ENCODE assay signal across 10 mouse cellular contexts in genomic region chr14:16954511-16955443, GRCm38 (mm10).
DNase-seq lines count a peak whose midpoint lies in the region; ATAC-seq lines count a peak whose summit lies in the region.
"Had no signal": no experiment of that assay in that cellular context is flagged by ENCODE, and none has a peak within 500 bp of the region (broad histone marks: within the 10 kb centered on the region; RNA-seq: fewer than 3 reads in every experiment).

No protein-coding gene starts in this region.

- no peaks in the 10 kb centered on the region for H3K27me3 ChIP-seq in hindbrain, embryonic 14.5 days (ENCODE audit: control insufficient read depth, insufficient read depth, low read length)
- H3K27me3 ChIP-seq in hindbrain, embryonic 12.5 days, result no peaks in the 10 kb centered on the region
- no peaks in the 10 kb centered on the region for H3K27me3 ChIP-seq in forebrain, embryonic 15.5 days

- no peaks in the 10 kb centered on the region for H3K36me3 ChIP-seq in hindbrain, embryonic 14.5 days (replicated peaks; ENCODE audit: control insufficient read depth, insufficient read depth)
- no peaks in the 10 kb centered on the region for H3K36me3 ChIP-seq in hindbrain, embryonic 12.5 days
- no peaks in the 10 kb centered on the region for H3K36me3 ChIP-seq in forebrain, embryonic 15.5 days

- H3K4me3 ChIP-seq in hindbrain, embryonic 14.5 days (replicated peaks; ENCODE audit: low read length), result no peak overlapping the region
- H3K4me3 ChIP-seq in hindbrain, embryonic 12.5 days, result no peak overlapping the region
- H3K4me3 ChIP-seq in forebrain, embryonic 15.5 days, result no peak overlapping the region

- peak; percentile 45 for DNase-seq in hindbrain, embryonic 14.5 days (ENCODE audit: low spot score)
- DNase-seq in brain, adult 2 months (ENCODE audit: low read depth, low spot score), result peak; percentile 27
- peak; percentile 68 for DNase-seq in lung, postnatal 36 days
- DNase-seq in gastrocnemius, postnatal 25 days, result no peak
- DNase-seq in spleen, adult 18-20 months, result no peak
- DNase-seq: heart, postnatal 36 days; kidney, postnatal 10 days; thymus, postnatal 14 days had no signal

- no peak overlapping the region for H3K9ac ChIP-seq in hindbrain, embryonic 14.5 days
- H3K9ac ChIP-seq in hindbrain, embryonic 12.5 days, result no peak overlapping the region
- no peak overlapping the region for H3K9ac ChIP-seq in forebrain, embryonic 15.5 days (replicated peaks)

- no peak overlapping the region for H3K27ac ChIP-seq in hindbrain, embryonic 14.5 days
- no peak overlapping the region for H3K27ac ChIP-seq in hindbrain, embryonic 12.5 days
- no peak overlapping the region for H3K27ac ChIP-seq in forebrain, embryonic 15.5 days (replicated peaks)

- 69% methylated on average over 6 of the region's 6 CpGs for WGBS in hindbrain, embryonic 14.5 days
- WGBS in hindbrain, embryonic 12.5 days, result 77% methylated on average over 6 of the region's 6 CpGs
- 33% methylated on average over 6 of the region's 6 CpGs for WGBS in forebrain, embryonic 15.5 days

- H3K9me3 ChIP-seq in hindbrain, embryonic 14.5 days (ENCODE audit: control insufficient read depth, low read length), result no peaks in the 10 kb centered on the region
- H3K9me3 ChIP-seq in hindbrain, embryonic 12.5 days (replicated peaks), result no peaks in the 10 kb centered on the region
- no peaks in the 10 kb centered on the region for H3K9me3 ChIP-seq in forebrain, embryonic 15.5 days

- H3K4me2 ChIP-seq in hindbrain, embryonic 14.5 days (replicated peaks), result no peak overlapping the region
- no peak overlapping the region for H3K4me2 ChIP-seq in hindbrain, embryonic 12.5 days (replicated peaks)
- H3K4me2 ChIP-seq in forebrain, embryonic 15.5 days (replicated peaks), result no peak overlapping the region

- no peaks in the 10 kb centered on the region for H3K4me1 ChIP-seq in hindbrain, embryonic 14.5 days (replicated peaks; ENCODE audit: control insufficient read depth, insufficient read depth, low read length)
- no peaks in the 10 kb centered on the region for H3K4me1 ChIP-seq in hindbrain, embryonic 12.5 days
- H3K4me1 ChIP-seq in forebrain, embryonic 15.5 days, result 0 out of 2 replicates have a peak, but pooled peaks cover 5% of the 10 kb centered on the region

- peak; percentile 76 for ATAC-seq in hindbrain, embryonic 14.5 days (ENCODE audit: low FRiP score)
- no peak for ATAC-seq in hindbrain, embryonic 12.5 days (ENCODE audit: low FRiP score)
- 0 out of 2 replicates have a peak, but pooled peaks have one; percentile 38 for ATAC-seq in forebrain, embryonic 15.5 days (replicated peaks)

Comparison
In these comparisons a context has a peak if more than half of its experiments do, and no peak if none do; other contexts are left out.
1. DNase-seq: peak in hindbrain, embryonic 14.5 days (single experiment), brain, adult 2 months (single experiment) and lung, postnatal 36 days (single experiment); none in gastrocnemius, postnatal 25 days (single experiment) and spleen, adult 18-20 months (0 of 2).